Mouse (Mus musculus): Measurements from ENCODE around the gene Afm.
A peak's percentile ranks its signal among the peaks of the same experiment; 100 is the strongest.

Gene Afm

GRCm38 (mm10) chr5:90518356-90519100 lies at the start of gene Afm:
Gene Afm, plus strand, starts transcription at chr5:90518932.
- DNase-seq, result no peak

DNA sequence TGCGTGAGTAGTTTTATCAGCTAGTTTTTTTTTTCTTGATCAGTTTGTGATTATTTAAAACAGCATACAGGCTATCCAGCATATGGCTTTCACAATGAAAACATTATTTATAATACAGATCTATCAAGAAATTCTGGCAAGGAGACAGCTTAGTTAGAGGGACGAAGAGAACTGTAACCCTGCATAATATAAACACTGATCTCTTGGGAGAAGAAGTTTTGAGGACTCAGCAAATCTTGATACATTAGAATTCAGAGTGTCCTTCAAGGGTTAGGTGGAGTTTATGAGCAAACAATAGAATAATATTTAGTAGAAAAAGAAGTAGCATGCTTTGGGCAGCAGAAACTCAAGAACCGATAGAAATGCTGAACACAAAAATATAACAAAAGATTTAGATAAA lies 47.9 kb upstream of the Afm start:
- DNase-seq, result no peak

DNA sequence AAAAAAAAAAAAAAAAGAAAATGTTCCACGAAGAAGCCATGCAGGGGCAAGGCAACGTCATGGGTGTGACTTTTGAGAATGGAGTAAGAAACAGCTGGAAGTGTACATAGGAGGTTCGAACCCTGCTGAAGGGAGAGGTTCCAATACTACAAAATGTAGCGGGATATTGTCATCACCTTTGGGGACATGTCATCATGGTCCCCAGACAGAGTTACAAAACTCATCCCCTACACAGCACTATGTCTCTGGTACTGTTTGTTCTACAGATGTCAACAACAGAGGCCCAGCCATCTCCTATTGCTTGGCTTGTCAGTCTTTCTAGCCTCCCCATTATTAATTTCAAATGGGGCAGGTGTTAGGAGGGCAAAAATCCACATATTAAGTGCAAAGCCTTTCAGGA lies 44.8 kb upstream of the Afm start:
- no peak for DNase-seq

DNA sequence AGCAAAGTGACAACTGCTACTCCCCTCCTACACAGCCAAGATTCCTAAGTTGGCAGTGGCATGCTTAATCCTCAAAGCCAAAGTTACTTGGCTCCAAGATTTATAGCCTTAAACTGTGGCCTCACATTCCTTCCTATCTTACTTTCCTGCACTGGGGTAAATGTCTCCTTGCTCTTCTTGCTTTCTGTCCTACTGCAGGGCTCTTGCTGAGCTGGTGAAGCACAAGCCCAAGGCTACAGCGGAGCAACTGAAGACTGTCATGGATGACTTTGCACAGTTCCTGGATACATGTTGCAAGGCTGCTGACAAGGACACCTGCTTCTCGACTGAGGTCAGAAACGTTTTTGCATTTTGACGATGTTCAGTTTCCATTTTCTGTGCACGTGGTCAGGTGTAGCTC lies 44.4 kb upstream of the Afm start:
- DNase-seq, result no peak

DNA sequence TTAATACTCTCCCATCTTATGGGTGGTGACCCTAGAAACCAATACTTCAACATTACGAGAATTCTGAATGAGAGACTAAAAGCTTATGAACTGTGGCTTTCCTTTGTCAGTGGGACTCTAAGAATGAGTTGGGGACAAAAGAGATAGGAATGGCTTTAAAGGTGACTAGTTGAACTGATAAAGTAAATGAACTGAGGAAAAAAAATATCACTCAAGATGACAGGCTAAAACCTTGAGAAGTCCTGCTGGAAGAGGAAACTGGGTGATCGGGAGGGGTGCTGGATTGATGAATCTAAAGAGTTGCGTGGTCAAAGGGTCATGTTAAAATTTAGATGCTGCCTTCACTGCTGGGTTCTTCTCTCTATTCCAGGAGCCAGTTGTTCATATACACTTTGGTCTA lies 42.0 kb upstream of the Afm start:
- DNase-seq, result no peak

DNA sequence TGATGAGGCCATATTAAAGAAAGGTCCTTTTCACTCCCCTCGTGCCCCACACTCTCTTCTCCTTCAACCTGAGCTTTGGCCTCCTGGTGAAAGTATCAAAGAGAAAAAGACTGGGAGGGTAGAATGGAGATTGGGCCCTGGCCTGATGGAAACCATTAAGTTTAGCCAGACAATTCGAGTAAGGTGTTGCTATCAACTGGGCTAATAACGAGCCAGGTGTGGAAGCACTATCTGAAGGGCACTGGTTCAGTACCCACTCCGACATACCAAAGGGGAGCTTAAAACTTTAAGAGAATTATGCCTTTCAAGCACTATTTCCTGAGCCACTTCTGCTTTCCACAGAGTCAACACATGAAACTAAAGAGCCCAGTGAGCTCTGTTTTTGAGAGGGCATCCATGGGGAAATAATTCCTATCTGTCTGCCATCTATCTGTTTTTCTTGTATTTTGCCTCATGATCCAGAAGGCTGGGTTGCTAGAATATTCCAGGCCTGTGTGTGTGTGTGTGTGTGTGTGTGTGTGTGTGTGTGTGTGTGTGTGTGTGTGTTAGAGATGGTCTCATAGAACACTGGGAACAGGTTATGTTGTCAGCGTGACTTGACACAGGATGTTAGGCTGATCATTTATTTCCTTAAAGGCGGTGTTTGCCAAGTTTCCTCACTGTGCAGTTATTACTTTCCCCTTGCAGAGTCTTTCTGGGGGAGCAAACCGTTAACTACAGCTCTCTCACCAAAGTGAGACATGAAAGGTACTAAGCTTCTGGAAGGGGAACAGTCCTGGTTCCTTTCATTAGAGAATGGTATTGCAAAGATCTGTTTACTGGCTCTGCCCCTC lies 41.2 kb upstream of the Afm start:
- no peak for DNase-seq

GRCm38 (mm10) chr5:90478886-90479285 lies 39.8 kb upstream of the Afm start:
- DNase-seq, result no peak

DNA sequence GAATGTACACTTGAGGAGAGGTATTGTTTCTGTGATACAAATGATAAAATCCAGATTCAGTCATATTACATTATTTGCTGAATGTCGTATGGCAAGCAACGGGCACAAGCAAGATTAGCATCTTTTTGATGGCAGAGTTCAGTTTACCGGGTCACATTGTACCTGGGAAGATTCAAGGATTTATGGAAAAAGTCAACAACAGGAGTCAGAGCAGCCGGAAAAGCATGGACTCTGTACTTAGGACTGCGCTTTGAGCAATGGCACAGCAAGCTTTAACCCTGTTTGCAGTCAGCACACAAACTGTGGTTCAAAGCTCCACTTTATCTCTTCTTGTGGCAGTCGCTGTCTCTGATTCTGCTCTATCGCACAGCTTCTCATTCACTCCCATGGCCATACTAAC lies 33.1 kb upstream of the Afm start:
- no peak for DNase-seq

GRCm38 (mm10) chr5:90488323-90488722 lies 30.4 kb upstream of the Afm start:
- no peak for DNase-seq

- no peak for DNase-seq
Measured at GRCm38 (mm10) chr5:90490518-90490917, 28.2 kb upstream of the Afm start, which contains the start of gene Afp. Gene Afp, plus strand, starts transcription at chr5:90490737.

DNA sequence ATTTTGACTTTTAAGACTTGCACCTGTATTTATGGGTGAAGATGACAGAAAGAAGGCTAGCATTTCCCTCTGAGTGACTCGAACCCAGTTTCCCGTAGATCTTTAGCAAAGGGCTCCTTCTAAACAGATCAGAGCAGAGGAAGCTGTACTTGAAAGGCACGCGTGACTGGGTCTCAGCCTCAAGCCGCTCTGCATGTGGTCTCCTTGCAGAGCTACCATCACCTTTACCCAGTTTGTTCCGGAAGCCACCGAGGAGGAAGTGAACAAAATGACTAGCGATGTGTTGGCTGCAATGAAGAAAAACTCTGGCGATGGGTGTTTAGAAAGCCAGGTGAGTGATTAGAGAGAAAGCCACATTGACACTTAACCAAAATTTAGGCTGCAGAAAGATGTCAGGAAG lies 26.3 kb upstream of the Afm start:
- no peak for DNase-seq

- no peak for DNase-seq
Measured at GRCm38 (mm10) chr5:90494308-90494707, 24.4 kb upstream of the Afm start.

DNA sequence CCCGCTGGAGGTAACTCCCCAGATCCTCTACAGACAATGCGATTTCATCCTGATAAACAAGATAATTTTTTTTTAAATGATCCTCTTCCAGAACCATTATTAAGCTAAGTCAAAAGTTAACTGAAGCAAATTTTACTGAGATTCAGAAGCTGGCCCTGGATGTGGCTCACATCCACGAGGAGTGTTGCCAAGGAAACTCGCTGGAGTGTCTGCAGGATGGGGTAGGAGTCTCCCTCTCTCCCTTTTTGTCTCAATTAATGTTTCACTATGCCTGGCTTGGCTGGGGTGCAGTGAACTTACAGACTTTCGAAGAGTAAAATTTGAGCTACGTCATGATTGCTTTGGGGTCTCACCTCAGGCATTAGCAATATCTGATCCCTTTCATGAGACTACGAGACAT lies 19.2 kb upstream of the Afm start:
- no peak for DNase-seq

DNA sequence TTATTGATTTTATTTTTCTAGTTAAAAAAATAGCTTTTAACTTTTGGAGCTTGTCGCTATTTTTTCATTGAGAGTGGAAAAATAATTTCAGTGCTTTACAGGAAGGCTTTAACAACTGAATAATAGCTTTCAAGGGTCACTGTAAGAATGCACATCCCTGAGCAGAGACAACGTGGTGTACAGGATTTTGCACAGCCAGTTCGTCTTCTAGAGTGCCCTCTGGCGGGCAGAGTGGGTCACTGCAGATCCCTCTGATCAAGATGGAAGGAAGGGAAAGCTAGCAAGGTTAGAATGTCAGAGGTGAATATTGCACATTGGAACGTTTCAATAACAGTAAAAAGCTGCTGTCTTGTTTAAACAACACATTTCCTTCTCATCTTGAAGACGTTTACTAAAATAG lies 18.0 kb upstream of the Afm start:
- peak; percentile 23 for DNase-seq

- DNase-seq, result no peak
Measured at GRCm38 (mm10) chr5:90501752-90502151, 17.0 kb upstream of the Afm start.

DNA sequence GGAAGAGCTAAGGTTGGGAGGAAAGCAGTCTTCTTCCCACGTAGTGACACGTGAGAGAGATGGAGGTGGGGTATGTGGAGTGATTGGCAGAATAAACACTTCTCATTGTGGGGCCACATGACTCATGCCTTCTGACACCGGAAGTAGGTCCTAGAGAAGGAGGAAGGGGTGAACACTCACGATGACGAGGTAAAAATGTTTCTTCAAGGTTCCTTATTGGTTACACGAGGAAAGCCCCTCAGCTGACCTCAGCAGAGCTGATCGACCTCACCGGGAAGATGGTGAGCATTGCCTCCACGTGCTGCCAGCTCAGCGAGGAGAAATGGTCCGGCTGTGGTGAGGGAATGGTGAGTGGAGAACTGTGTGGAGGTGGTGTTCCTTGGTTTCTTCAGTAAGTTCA lies 14.0 kb upstream of the Afm start:
- DNase-seq, result no peak

DNA sequence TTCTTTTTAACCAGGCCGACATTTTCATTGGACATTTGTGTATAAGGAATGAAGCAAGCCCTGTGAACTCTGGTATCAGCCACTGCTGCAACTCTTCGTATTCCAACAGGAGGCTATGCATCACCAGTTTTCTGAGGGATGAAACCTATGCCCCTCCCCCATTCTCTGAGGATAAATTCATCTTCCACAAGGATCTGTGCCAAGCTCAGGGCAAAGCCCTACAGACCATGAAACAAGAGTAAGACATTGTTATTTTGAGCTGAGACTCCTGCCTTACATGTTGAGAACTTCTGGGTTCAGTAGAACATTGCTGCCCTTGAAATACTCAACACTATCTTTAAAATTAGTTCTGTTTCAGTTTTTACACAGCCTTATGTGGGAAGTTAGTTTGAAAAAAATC lies 12.2 kb upstream of the Afm start:
- no peak for DNase-seq

DNA sequence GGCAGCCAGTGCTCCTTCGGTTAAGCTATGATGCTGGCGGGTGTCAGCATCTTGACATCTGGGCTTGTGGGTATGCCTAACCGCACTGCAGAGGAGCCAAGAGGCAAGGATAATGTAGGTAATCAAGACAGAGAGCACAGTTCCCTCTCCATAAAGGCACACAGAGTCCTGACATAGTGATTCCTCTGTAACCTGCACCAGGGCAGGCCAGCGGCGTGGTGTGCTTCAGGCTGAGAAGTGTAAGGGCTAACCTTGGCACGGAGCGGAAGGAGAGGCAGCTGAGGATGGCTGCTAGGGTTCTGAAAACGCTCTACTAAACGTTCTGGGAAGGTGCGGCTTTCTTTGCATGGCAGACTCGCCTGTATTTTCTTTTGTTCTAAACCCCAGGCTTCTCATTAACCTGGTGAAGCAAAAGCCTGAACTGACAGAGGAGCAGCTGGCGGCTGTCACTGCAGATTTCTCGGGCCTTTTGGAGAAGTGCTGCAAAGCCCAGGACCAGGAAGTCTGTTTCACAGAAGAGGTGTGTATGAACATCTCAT lies 11.3 kb upstream of the Afm start:
- no peak for DNase-seq

DNA sequence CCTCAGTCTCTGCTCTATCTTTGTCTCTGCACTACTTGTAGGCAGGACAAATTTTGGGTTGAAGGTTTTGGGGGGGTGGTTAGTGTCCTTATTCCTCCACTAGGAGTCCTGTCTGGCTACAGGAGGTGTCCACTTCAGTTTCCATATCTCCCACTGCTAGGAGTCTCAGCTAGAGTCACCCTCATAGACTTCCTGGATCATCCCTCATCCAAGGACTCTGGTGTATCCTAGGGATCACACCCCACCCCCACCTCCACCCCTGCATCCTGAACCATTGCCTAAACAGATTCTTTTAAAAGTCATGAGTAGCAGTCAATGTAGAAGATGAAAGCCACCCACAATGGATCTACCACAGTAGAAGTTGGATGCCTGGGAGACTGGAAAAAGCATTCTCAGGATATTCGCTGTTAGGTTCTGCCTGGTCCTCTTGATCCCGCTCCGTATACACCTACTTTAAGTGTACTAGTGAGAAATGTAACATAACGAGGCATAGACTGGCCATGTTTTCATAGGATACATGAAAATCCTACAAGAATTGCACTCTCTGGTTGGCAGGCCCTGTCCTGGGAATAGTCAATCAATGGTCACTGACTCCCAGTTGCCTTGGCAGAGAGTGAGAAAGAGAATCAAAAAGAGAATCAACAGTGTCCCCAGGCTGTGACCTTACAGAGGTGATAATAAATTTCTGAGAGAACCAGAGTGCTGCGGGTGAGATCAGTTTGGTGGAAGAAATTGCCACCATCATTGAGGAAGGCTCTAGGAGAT lies 8.7 kb upstream of the Afm start:
- DNase-seq, result no peak

GRCm38 (mm10) chr5:90512288-90512955 lies 6.3 kb upstream of the Afm start:
- DNase-seq, result no peak

- DNase-seq, result no peak
Measured at GRCm38 (mm10) chr5:90515561-90515960, 3.2 kb upstream of the Afm start.

- DNase-seq, result no peak
Measured at GRCm38 (mm10) chr5:90551191-90551590, 32.5 kb downstream of the Afm start.

DNA sequence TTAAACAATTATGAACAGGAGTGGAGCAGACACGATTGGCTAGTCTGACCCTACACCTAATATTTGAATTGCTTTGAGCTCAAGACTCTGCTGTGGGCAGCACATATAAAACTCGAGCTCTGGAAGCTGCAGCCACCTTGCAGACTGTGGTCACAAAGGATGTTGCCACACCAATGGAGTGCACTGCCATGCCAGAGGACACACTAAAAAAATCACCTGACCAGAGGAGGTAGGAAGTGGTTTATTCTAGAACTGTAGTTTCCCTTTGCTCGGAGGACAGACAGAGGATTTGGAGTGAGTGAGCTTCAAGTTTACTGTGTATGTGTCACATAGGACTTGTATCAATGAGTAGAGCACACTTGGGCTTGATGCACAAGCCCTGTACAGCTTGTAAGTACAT lies 37.3 kb downstream of the Afm start:
- DNase-seq, result no peak

Measured in cerebellum, adult 11-12 months (tissue).